Mouse (Mus musculus): ENCODE results near the gene Pth1r. TPM values are rescaled to one million over a fixed set of nuclear protein-coding genes. Genes with fewer than 3 reads are reported as not detected.

The Pth1r gene
- total and polyA plus RNA-seq, 3 experiments, result 0.15 to 0.77 TPM; not detected in 1

DNA sequence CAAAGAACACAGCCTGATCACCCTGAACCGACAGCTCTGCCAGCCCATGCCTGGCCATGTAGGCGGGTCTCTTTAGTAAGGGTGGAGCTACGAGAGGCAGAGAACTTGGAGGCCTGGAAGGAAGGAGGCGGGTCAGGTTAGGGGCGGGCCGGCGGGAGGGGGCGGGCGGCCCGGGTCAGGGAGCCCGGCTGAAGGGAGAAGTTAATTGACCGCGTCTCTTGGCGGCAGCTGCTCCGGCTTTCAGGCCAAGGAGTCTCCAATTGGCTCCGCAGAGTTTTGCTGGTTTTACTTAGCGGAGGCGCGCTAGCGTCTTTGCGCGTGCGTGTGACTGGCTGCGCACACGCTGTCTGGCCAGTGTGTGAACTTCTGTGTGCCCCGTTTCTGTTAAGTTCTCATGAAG, 14.3 kb downstream of the Pth1r start:
- Histone ChIP-seq H3K27me3 (ENCODE audit: control insufficient read depth in 1 of 2, insufficient read depth in 2 of 2, low read length in 2 of 2) (no peaks in the 10 kb centered on the region), H3K79me2 (ENCODE audit: control insufficient read depth, insufficient read depth, low read length, poor library complexity) (no peaks in the 10 kb centered on the region), H3K27ac (ENCODE audit: control insufficient read depth, low read depth, low read length) (peak overlapping the region; percentile 38), H3K9me3 (replicated peaks; ENCODE audit: insufficient read depth, low read length) (no peaks in the 10 kb centered on the region), H3K4me3 (ENCODE audit: control insufficient read depth in 1 of 2, insufficient read depth in 1 of 2, low read depth in 2 of 2, low read length in 2 of 2) (peak overlapping the region; percentile 57 to 84), H3K4me1 (ENCODE audit: control insufficient read depth in 1 of 2, insufficient read depth in 2 of 2, low read length in 2 of 2) (0 out of 4 replicates have a peak, but pooled peaks cover 0 to 4% of the 10 kb centered on the region in 2 experiments), H3K9ac (ENCODE audit: control insufficient read depth, low read depth, low read length, poor library complexity, severe bottlenecking) (peak overlapping the region; percentile 68), H3K36me3 (ENCODE audit: control insufficient read depth in 1 of 2, insufficient read depth in 2 of 2, low read length in 2 of 2) (no peaks in the 10 kb centered on the region)
- peak; percentile 92 for DNase-seq (ENCODE audit: low read depth, low spot score)
- TF ChIP-seq POLR2A (IDR thresholded peaks at IDR 0.05; ENCODE audit: control insufficient read depth in 1 of 2, insufficient read depth in 1 of 2, low read depth in 1 of 2, low read length in 2 of 2, poor library complexity in 1 of 2), result peak in 1 of 2 experiments; percentile 81; a peak in 3 of 4 replicates
- 0 out of 2 replicates have a peak, but pooled peaks have one; percentile 5 for TF ChIP-seq MAZ (IDR thresholded peaks at IDR 0.05; ENCODE audit: low read depth, low read length)
- no peak for TF ChIP-seq KAT2A (conservative IDR thresholded peaks at IDR 0.05; ENCODE audit: low read depth, low read length)
- peak; percentile 77 for TF ChIP-seq NRF1 (IDR thresholded peaks at IDR 0.05; ENCODE audit: insufficient read depth, low read depth, low read length, poor library complexity, severe bottlenecking)
- TF ChIP-seq SIN3A (IDR thresholded peaks at IDR 0.05; ENCODE audit: low read length), result no peak
- TF ChIP-seq TBP (IDR thresholded peaks at IDR 0.05; ENCODE audit: low read depth, low read length), result 0 out of 2 replicates have a peak, but pooled peaks have one; percentile 40

DNA sequence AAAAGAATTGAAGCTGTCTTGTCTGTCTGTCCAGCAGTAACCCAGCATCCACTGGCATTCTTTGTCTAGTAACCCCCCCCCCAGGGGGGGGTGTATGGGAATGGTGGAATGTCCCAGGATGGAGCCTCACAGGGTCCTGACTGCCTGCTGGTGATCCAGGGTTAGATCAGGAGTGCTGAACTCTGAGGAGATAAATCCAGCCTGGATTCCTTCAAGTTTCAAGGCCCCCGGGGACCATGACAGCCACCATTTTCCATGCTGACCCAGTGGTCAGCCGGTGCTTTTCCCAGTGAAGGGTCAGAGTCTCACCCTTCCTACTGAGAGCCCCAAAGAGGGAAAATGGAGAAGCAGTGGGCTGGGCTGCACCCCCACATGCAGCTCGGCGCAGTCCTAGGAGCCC, 15.1 kb downstream of the Pth1r start:
- TF ChIP-seq RAD21 (IDR thresholded peaks at IDR 0.05; ENCODE audit: low read depth, low read length), result no peak
- TF ChIP-seq MAFK (IDR thresholded peaks at IDR 0.05; ENCODE audit: borderline replicate concordance, low read depth, low read length), result no peak
- TF ChIP-seq MAX (IDR thresholded peaks at IDR 0.05; ENCODE audit: low read length), result no peak
- no peak for TF ChIP-seq USF2 (IDR thresholded peaks at IDR 0.05; ENCODE audit: borderline replicate concordance in 1 of 2, insufficient read depth in 1 of 2, low read depth in 1 of 2, low read length in 2 of 2)
- TF ChIP-seq ZC3H11A (IDR thresholded peaks at IDR 0.05; ENCODE audit: low read depth, low read length), result no peak
- no peak for TF ChIP-seq ELF1 (IDR thresholded peaks at IDR 0.05; ENCODE audit: low read depth, low read length)
- no peak for TF ChIP-seq MXI1 (IDR thresholded peaks at IDR 0.05; ENCODE audit: low read depth, low read length)
- no peak for TF ChIP-seq POLR2A (IDR thresholded peaks at IDR 0.05; ENCODE audit: control insufficient read depth in 1 of 2, insufficient read depth in 1 of 2, low read depth in 1 of 2, low read length in 2 of 2, poor library complexity in 1 of 2)
- no peak for TF ChIP-seq TAL1 (IDR thresholded peaks at IDR 0.05; ENCODE audit: low read length)
- 0 out of 4 replicates have a peak, but pooled peaks cover 0 to 4% of the 10 kb centered on the region in 2 experiments for H3K4me1 ChIP-seq (ENCODE audit: control insufficient read depth in 1 of 2, insufficient read depth in 2 of 2, low read length in 2 of 2)
- H3K9me3 ChIP-seq (replicated peaks; ENCODE audit: insufficient read depth, low read length), result no peaks in the 10 kb centered on the region
- DNase-seq (ENCODE audit: low read depth, low spot score), result no peak
- no peak overlapping the region; the same call in 1 of the 2 replicates for H3K9ac ChIP-seq (ENCODE audit: control insufficient read depth, low read depth, low read length, poor library complexity, severe bottlenecking)
- H3K36me3 ChIP-seq (ENCODE audit: control insufficient read depth in 1 of 2, insufficient read depth in 2 of 2, low read length in 2 of 2), result no peaks in the 10 kb centered on the region
- peak overlapping the region; percentile 35 to 40; a peak in 3 of 4 replicates for H3K4me3 ChIP-seq (ENCODE audit: control insufficient read depth in 1 of 2, insufficient read depth in 1 of 2, low read depth in 2 of 2, low read length in 2 of 2)
- H3K27me3 ChIP-seq (ENCODE audit: control insufficient read depth in 1 of 2, insufficient read depth in 2 of 2, low read length in 2 of 2), result no peaks in the 10 kb centered on the region
- H3K79me2 ChIP-seq (ENCODE audit: control insufficient read depth, insufficient read depth, low read length, poor library complexity), result no peaks in the 10 kb centered on the region
- no peak overlapping the region for H3K27ac ChIP-seq (ENCODE audit: control insufficient read depth, low read depth, low read length)

DNA sequence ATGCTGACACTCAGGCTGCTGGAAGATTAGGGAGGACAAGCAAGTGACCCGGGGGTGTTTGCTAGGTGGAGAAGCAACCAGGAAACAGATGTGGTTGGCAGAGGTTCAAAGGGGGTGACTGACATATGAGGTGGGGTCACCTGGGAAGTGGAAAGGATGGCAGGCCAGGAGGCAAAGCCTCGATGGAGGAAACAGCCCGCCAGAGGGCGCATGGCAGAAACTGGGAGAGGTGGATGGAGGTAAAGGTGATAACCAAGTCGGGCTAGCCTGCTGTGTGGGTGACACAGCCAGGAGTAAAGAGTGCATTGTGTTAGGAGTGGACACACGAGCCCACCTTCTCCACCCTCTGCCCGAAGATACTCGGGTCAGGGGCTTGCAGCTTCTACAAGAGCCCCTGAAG, 17.1 kb downstream of the Pth1r start:
- H3K9ac ChIP-seq (ENCODE audit: control insufficient read depth, low read depth, low read length, poor library complexity, severe bottlenecking), result no peak overlapping the region
- H3K27me3 ChIP-seq (ENCODE audit: control insufficient read depth in 1 of 2, insufficient read depth in 2 of 2, low read length in 2 of 2), result no peaks in the 10 kb centered on the region
- no peak overlapping the region for H3K4me3 ChIP-seq (ENCODE audit: control insufficient read depth in 1 of 2, insufficient read depth in 1 of 2, low read depth in 2 of 2, low read length in 2 of 2)
- 0 out of 4 replicates have a peak, but pooled peaks cover 0 to 4% of the 10 kb centered on the region in 2 experiments for H3K4me1 ChIP-seq (ENCODE audit: control insufficient read depth in 1 of 2, insufficient read depth in 2 of 2, low read length in 2 of 2)
- H3K79me2 ChIP-seq (ENCODE audit: control insufficient read depth, insufficient read depth, low read length, poor library complexity), result no peaks in the 10 kb centered on the region
- no peaks in the 10 kb centered on the region for H3K9me3 ChIP-seq (replicated peaks; ENCODE audit: insufficient read depth, low read length)
- H3K36me3 ChIP-seq (ENCODE audit: control insufficient read depth in 1 of 2, insufficient read depth in 2 of 2, low read length in 2 of 2), result no peaks in the 10 kb centered on the region
- peak; percentile 43 for DNase-seq (ENCODE audit: low read depth, low spot score)
- no peak overlapping the region for H3K27ac ChIP-seq (ENCODE audit: control insufficient read depth, low read depth, low read length)
- peak; percentile 81 for TF ChIP-seq SMC3 (IDR thresholded peaks at IDR 0.05; ENCODE audit: low read depth, low read length)
- no peak for TF ChIP-seq USF1 (IDR thresholded peaks at IDR 0.05; ENCODE audit: low read depth, low read length)
- TF ChIP-seq E2F4 (IDR thresholded peaks at IDR 0.05; ENCODE audit: borderline replicate concordance, low read depth, low read length), result no peak
- TF ChIP-seq MAX (IDR thresholded peaks at IDR 0.05; ENCODE audit: low read length), result no peak
- TF ChIP-seq JUND (IDR thresholded peaks at IDR 0.05; ENCODE audit: low read depth, low read length), result no peak
- no peak for TF ChIP-seq RCOR1 (IDR thresholded peaks at IDR 0.05; ENCODE audit: low read depth, low read length)
- no peak for TF ChIP-seq ZMIZ1 (IDR thresholded peaks at IDR 0.05; ENCODE audit: low read depth, low read length)
- no peak for TF ChIP-seq ETS1 (IDR thresholded peaks at IDR 0.05; ENCODE audit: low read depth, low read length)
- no peak for TF ChIP-seq TBP (IDR thresholded peaks at IDR 0.05; ENCODE audit: low read depth, low read length)
- no peak for TF ChIP-seq MEF2A (IDR thresholded peaks at IDR 0.05; ENCODE audit: extremely low read depth, insufficient replicate concordance, low read depth, low read length, poor library complexity, severe bottlenecking)
- no peak for TF ChIP-seq KAT2A (conservative IDR thresholded peaks at IDR 0.05; ENCODE audit: low read depth, low read length)
- TF ChIP-seq ZC3H11A (IDR thresholded peaks at IDR 0.05; ENCODE audit: low read depth, low read length), result peak; percentile 27; the same call in 1 of the 2 replicates
- no peak for TF ChIP-seq POLR2AphosphoS5 (IDR thresholded peaks at IDR 0.05; ENCODE audit: borderline replicate concordance, low read depth, low read length)
- TF ChIP-seq CTCF (IDR thresholded peaks at IDR 0.05 in 2 of 3, conservative IDR thresholded peaks at IDR 0.05 in 1 of 3; ENCODE audit: control insufficient read depth in 1 of 3, insufficient read depth in 1 of 3, low read depth in 2 of 3, low read length in 3 of 3, poor library complexity in 1 of 3, severe bottlenecking in 1 of 3), result peak; percentile 57 to 84 (median 72)
- no peak for TF ChIP-seq NELFE (IDR thresholded peaks at IDR 0.05; ENCODE audit: low read depth, low read length)
